Mouse (Mus musculus) thymus, postnatal 36 days (tissue): ENCODE results near the gene Immp2l.

ENCODE experiments used
- DNase-seq, 2 experiments: peaks; one replicate each; pipeline ENCODE4 v3.0.0; 2022; ENCODE audit warnings: mixed read lengths in 2 of 2

Gene Immp2l

GRCm38 (mm10) chr12:41192829-41193228 lies 168.9 kb downstream of the Immp2l start:
- DNase-seq: no peak

GRCm38 (mm10) chr12:41196374-41196773 lies 172.5 kb downstream of the Immp2l start:
- DNase-seq: no peak

- DNase-seq: no peak
Measured at GRCm38 (mm10) chr12:41215186-41215585, 191.3 kb downstream of the Immp2l start.

DNA sequence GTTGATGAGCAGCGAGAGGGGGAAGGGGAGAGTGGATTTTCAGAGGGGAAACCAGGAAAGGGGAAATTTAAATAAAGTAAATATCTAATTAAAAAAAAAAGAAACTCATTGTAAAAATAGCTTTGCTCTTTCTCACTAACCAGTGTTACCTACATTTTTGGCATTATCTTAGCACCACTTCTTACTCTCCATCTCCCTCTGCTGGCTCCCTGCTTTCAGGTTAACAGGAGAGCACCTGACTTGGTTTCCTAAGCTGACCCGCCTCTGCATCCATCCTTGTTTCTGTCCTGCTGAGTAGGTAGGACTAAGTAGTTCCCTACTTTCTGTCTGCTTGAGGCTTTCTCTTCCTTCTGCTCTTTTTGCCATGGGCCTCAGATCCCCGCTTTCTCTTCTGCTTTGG lies 198.0 kb downstream of the Immp2l start:
- DNase-seq: no peak

DNA sequence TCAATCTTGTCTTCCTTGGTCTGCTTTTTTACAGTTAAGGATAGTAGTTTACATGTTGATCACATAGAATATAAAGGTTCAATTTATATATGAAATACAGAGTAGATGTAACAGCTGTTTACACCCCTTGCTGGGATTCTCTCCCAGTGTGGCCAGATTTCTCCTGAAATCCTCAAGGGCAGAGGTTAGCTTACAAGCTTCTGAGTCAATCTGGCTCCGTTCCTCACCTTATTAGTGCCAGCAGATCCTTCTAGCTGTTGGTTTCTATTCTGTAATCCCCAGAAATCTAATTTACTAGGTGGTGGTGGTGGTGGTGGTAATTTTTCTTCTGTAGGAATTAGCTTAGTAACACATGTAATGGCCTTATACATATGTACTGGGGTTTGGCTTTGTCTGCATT lies 199.8 kb downstream of the Immp2l start:
- no peak for DNase-seq

GRCm38 (mm10) chr12:41224538-41224937 lies 200.6 kb downstream of the Immp2l start:
- no peak for DNase-seq

DNA sequence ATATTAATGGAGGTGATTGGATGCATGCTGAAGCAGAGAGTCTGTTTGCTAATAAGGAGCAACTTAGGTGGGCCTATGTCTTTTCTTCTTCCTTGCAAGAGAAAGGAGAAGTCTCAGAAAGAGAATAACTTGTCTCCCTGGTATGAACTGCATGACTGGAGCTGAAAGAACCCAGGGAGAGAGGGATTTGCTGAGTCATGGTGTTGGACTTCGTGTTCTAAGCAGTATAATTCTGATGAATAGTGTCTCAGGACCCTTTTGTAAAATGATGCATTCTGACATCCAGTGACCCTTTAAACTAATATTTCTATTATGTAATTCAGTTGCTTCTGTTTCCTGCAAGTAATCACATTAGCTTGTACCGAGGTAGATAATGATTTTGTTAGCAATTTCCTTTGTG lies 208.1 kb downstream of the Immp2l start:
- DNase-seq: no peak

DNA sequence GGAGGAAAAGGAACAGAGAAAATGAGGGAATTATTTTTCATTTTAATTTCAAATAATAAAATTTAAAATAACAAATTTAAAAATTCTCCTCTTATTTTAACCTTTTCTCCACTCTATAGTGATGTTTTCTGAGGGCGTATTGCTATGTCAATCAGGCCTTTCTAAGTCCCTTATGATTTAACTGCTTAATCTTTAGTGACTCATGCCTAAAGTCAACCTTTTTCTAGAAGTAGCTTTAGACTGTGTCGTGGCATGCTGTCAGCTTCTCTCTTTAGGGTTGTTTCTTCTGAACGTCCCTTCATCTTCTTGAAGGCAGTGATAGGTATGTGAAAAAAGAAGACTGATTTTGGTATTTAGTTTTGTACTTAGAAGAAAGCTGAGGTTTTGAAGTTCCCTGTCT lies 214.0 kb downstream of the Immp2l start:
- no peak for DNase-seq

DNA sequence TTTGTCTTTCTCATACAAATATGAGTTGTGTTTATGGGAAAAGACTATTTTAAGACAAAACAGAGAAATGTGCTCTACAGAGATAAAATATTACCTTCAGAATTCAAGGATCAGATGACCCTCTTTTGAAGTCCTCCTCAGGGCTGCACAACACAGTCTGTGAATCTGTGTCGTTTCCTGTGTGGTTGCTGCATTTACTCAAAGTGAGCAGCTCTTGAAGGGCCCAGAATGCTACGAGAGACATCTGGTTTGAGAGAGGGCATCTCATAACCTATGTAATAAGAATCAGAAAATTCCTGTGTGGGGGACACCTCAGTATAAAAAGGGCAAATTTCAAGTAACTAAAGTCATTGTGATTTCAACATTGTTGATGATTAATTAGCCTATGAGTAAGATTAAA lies 217.3 kb downstream of the Immp2l start:
- DNase-seq: no peak

DNA sequence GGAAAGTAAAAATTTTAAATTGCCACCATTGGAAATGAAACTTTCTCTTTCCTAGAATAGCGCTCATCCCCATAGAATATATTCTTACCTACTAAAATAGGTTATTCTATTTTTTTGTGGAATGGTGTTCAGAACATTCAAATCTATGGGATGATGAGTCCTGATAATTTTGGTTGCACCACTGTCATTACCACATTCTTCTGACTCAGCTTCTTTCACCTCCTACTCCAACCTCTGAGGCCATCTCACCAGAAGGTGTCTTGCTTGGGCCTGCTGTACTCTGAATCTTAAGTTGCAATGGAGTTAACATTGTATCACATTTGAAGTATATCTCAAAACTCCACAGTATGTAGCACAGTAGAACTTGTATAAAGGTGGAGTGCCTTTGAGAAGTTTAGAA lies 224.4 kb downstream of the Immp2l start:
- DNase-seq: no peak

- no peak for DNase-seq
Measured at GRCm38 (mm10) chr12:41250123-41250522, 226.2 kb downstream of the Immp2l start.

GRCm38 (mm10) chr12:41257905-41258304 lies 234.0 kb downstream of the Immp2l start:
- DNase-seq: no peak

- no peak for DNase-seq
Measured at GRCm38 (mm10) chr12:41259608-41260007, 235.7 kb downstream of the Immp2l start.

DNA sequence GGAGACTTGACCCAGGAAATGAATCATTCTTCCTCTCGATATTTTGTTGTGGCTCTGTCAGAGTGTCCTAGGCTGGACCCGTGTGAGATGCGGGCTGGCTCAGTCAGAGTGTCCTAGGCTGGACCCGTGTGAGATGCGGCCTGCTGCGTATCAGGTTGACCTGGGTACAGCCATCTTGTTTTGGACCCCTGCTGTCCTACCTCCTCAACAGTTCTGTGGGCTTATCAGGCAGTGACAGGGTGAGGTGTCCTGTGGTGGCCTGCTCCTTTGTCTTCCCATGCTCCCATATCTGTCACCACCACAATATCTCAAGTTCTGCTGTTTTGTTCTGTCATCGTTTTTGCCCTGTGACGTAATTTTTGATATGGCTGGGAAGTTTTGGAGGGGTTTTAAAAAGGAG lies 250.2 kb downstream of the Immp2l start:
- DNase-seq: no peak

- DNase-seq: no peak
Measured at GRCm38 (mm10) chr12:41275361-41275760, 251.5 kb downstream of the Immp2l start.

- no peak for DNase-seq
Measured at GRCm38 (mm10) chr12:41277896-41278295, 254.0 kb downstream of the Immp2l start.

- DNase-seq: no peak
Measured at GRCm38 (mm10) chr12:41289047-41289446, 265.2 kb downstream of the Immp2l start.

DNA sequence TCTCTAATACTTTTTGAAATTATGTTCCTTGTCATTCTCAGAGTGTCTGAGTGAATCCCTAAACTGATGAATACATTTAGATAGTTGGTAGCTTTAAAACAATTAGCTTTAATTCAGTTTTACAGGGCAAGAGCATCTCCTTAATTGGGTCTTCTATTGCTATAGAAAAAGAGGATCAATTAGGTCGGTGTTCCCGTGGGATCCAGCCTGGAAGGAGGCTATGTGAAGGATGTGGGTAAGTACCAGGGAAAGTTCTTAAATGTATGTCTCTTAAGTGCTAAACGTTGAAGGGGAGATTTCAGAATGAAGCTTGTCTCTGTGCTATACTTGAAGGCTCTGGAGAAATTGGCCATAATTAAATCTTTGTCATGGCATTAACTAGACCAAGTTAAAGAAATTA lies 283.1 kb downstream of the Immp2l start:
- no peak for DNase-seq

GRCm38 (mm10) chr12:41308726-41309680 lies 285.1 kb downstream of the Immp2l start:
- no peak for DNase-seq

DNA sequence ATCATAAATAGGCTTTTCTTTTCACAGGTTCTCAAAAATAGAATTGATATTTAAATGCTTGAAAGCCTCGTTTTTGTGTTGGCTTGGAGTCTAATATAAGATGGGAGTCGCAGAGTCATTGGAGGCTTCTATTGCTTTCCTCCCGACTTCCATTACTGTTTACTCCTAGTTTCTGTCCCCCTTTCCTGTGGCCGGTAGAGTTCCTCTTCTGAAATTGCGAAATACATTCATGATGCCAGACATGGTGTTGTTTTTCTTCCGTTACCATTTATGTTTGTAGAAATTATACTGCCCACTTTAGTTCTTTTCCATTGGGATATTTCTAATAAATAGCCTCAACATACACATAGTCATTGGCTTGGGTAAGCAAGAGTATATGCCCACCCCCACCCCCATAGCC lies 289.5 kb downstream of the Immp2l start:
- DNase-seq: no peak

DNA sequence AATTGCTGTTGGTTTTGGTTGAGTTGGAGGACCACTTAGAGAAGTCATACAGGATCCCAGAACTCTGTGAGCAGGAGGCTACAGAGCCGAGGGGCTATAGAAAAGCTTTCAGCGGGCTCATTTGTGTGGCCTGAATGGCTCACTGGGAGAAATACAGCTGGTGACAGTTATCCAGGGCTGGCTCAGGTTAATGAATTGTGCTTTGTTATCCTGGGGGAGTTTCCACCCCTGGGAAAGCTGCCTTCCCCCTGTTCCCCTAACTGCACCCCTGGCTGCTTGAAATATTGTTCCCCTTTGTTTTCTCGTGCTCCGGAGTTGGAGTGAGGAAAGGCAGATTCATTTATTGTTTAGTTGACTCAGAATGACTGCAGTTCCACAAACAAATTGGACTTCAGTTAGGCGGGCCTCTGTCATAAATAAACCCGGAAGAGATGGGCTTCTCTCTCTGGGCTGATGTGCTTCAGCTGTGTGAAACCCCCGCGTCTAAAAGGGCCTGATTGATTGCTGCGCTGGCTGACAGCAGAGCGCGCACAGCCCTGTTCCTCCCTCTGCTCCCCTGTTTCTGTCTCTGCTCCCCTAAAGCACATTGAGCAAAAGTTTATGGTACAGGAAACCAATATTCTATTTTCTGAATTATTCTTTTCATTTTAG lies 291.0 kb downstream of the Immp2l start:
- DNase-seq: no peak

- no peak for DNase-seq
Measured at GRCm38 (mm10) chr12:41315871-41316270, 292.0 kb downstream of the Immp2l start.

GRCm38 (mm10) chr12:41316426-41316825 lies 292.5 kb downstream of the Immp2l start:
- no peak for DNase-seq

GRCm38 (mm10) chr12:41317431-41317830 lies 293.5 kb downstream of the Immp2l start:
- no peak for DNase-seq
